Mouse (Mus musculus) C2C12 (cell line): Measurements from ENCODE around the gene Mrfap1. TPM values are rescaled to one million over a fixed set of nuclear protein-coding genes. Genes with fewer than 3 reads are reported as not detected.
"Not testable (repeated sequence)": the region's sequence is repeated elsewhere in the genome, so short reads cannot be mapped to it uniquely, and the experiment has no call there.

ENCODE experiments used
- H3K27me3 ChIP-seq: one replicate; pipeline ENCODE4 v1.6.1; 2011; ENCODE audit not compliant: control insufficient read depth, insufficient read depth, insufficient read length
- H3K36me3 ChIP-seq: one replicate; pipeline ENCODE4 v1.6.1; 2011; ENCODE audit not compliant: control insufficient read depth, insufficient read depth
- H3K4me3 ChIP-seq: one replicate; pipeline ENCODE4 v1.5.1; 2011; ENCODE audit warnings: mild to moderate bottlenecking, control low read depth; ENCODE audit not compliant: poor library complexity, insufficient read depth, severe bottlenecking
- H3K79me2 ChIP-seq: one replicate; pipeline ENCODE4 v1.6.1; 2011; ENCODE audit not compliant: control insufficient read depth, insufficient read depth
- H3K79me3 ChIP-seq: one replicate; pipeline ENCODE4 v1.6.1; 2011; ENCODE audit warnings: low read depth, control low read depth
- H3ac ChIP-seq: one replicate; pipeline ENCODE3; 2011; ENCODE audit warnings: low read depth; ENCODE audit not compliant: control insufficient read depth, insufficient read length
- CEBPB ChIP-seq: IDR thresholded peaks from one replicate; pipeline ENCODE4 v1.6.1; 2011; ENCODE audit warnings: low read depth, mild to moderate bottlenecking, control low read depth, moderate library complexity
- CTCF ChIP-seq: IDR thresholded peaks from one replicate; pipeline ENCODE4 v1.5.1; 2011; ENCODE audit not compliant: control insufficient read depth, insufficient read depth, insufficient read length
- FOSL1 ChIP-seq: IDR thresholded peaks from one replicate; pipeline ENCODE4 v1.8.0; 2011; ENCODE audit warnings: mild to moderate bottlenecking, low read length; ENCODE audit not compliant: poor library complexity, insufficient read depth, severe bottlenecking
- MAX ChIP-seq: IDR thresholded peaks from one replicate; pipeline ENCODE4 v1.6.1; 2011; ENCODE audit warnings: mild to moderate bottlenecking, control low read depth
- MYOD1 ChIP-seq: IDR thresholded peaks from one replicate; pipeline ENCODE4 v1.6.1; 2011; ENCODE audit warnings: low read depth; ENCODE audit not compliant: control insufficient read depth, insufficient read length
- MYOG ChIP-seq: IDR thresholded peaks from one replicate; pipeline ENCODE4 v1.6.1; 2011; ENCODE audit not compliant: control insufficient read depth, insufficient read length; ENCODE audit errors: extremely low read depth
- USF1 ChIP-seq: IDR thresholded peaks from one replicate; pipeline ENCODE4 v1.6.1; 2011; ENCODE audit warnings: low read depth, mild to moderate bottlenecking, control low read depth, moderate library complexity
- polyA plus RNA-seq: library from polyadenylated mRNA; unstranded; fragments of >200 nt; fragmentation: generic; extraction: Trizol; gene quantifications from one replicate; pipeline ENCODE4 v1.2.1, GENCODE M21; 2012; ENCODE audit warnings: missing spikeins

Gene Mrfap1
- polyA plus RNA-seq, 1 experiment, result 347 TPM

GRCm38 (mm10) chr5:36807106-36807505 lies 10.5 kb upstream of the Mrfap1 start:
- Histone ChIP-seq H3K27me3 (peaks cover 13% of the 10 kb centered on the region), H3K79me2 (no peaks in the 10 kb centered on the region), H3K79me3 (no peaks in the 10 kb centered on the region), H3ac (no peak overlapping the region), H3K4me3 (no peak overlapping the region), H3K36me3 (no peaks in the 10 kb centered on the region)
- TF ChIP-seq FOSL1, result no peak
- TF ChIP-seq CTCF, result no peak
- no peak for TF ChIP-seq CEBPB
- no peak for TF ChIP-seq MYOD1
- TF ChIP-seq USF1, result no peak
- TF ChIP-seq MAX, result no peak
- no peak for TF ChIP-seq MYOG

DNA sequence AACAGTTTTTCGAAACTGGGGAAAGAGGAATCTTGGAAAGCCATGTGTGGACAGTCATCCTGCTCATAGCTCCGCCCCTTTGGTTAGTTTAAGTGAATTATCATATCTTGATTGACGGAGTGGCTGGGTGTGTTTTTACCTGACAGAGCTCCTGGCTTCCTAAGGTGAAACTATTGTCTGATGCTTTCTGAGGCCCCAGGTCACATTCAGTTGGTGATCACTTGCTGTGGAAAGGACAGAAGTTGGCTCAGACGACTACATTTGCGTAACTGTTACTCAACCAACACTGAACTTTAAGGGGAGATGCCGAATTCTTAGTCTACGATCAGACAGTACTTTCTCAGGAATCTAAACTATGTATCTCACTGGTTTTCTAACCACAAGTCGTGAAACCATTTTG lies 719 bp upstream of the Mrfap1 start:
- H3ac ChIP-seq, result no peak overlapping the region
- H3K4me3 ChIP-seq, result no peak overlapping the region
- H3K79me2 ChIP-seq, result peaks cover 29% of the 10 kb centered on the region
- H3K79me3 ChIP-seq, result peaks cover 15% of the 10 kb centered on the region
- peaks cover 5% of the 10 kb centered on the region for H3K27me3 ChIP-seq
- TF ChIP-seq MYOG (no peak), CEBPB (peak; percentile 58), FOSL1 (no peak), CTCF (no peak), MYOD1 (no peak)
- H3K36me3 ChIP-seq, result peaks cover 13% of the 10 kb centered on the region

DNA sequence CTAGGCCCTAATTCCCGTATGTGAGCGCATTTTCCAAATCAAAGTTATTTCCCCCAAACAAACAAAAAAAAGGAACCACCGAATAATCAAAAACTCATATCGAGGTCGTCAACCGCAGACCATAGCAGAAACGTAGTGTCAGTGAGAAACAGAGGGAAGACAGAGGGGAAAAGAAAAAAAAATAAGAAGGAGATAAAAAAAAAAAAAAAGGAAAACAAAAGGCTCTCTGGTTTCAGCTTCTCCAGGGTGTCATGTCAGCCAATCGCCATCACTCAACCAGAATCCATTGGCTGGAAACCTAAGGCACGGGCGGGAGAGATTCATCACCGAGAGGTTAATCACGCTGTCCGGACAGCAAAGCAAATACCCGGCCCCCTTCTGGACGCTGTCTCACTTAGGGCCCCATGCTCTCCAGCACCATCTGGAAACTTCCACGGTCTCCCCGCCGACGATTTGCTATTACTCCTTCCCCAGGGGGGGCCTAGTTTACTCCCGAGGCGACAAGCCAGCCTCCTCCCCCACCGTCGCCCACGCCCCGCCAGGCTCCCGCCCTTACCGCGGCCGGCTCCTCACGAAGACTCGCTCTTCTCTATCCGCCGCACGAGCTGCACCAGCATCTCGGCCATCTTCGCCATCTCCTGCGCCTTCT lies 801 bp downstream of the Mrfap1 start:
- Histone ChIP-seq H3K79me2 (peaks cover 29% of the 10 kb centered on the region), H3K36me3 (peaks cover 13% of the 10 kb centered on the region), H3ac (peak overlapping the region; percentile 64), H3K79me3 (peaks cover 15% of the 10 kb centered on the region), H3K4me3 (peak overlapping the region; percentile 55)
- H3K27me3 ChIP-seq, result not testable (repeated sequence)

- Histone ChIP-seq H3K79me3 (peaks cover 15% of the 10 kb centered on the region), H3K79me2 (peaks cover 29% of the 10 kb centered on the region), H3K27me3 (no peaks in the 10 kb centered on the region), H3ac (no peak overlapping the region), H3K36me3 (peaks cover 13% of the 10 kb centered on the region), H3K4me3 (no peak overlapping the region)
- TF ChIP-seq CEBPB (peak; percentile 61), MYOG (no peak)
Measured at GRCm38 (mm10) chr5:36791861-36792260, 4.7 kb downstream of the Mrfap1 start.

DNA sequence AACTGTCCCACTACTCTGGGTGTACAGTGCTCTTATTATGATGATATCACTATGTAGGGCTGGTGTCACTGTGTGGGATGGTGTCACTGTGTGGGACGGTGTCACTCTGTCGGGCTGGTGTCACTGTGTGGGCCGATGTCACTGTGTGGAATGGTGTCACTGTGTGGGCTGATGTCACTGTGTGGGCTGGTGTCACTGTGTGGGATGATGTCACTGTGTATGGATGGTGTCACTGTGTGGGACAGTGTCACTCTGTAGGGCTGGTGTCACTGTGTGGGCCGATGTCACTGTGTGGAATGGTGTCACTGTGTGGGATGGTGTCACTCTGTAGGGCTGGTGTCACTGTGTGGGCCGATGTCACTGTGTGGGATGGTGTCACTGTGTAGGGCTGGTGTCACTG lies 10.5 kb downstream of the Mrfap1 start:
- TF ChIP-seq USF1 (no peak), MAX (no peak), CTCF (no peak), FOSL1 (no peak), MYOG (no peak), MYOD1 (no peak), CEBPB (no peak)
- Histone ChIP-seq H3K79me2 (no peaks in the 10 kb centered on the region), H3K4me3 (no peak overlapping the region), H3K79me3 (no peaks in the 10 kb centered on the region), H3K36me3 (no peaks in the 10 kb centered on the region), H3K27me3 (no peaks in the 10 kb centered on the region), H3ac (no peak overlapping the region)

- Histone ChIP-seq H3K27me3 (peaks cover 9% of the 10 kb centered on the region), H3K4me3 (no peak overlapping the region), H3K79me2 (no peaks in the 10 kb centered on the region), H3K79me3 (no peaks in the 10 kb centered on the region), H3ac (no peak overlapping the region), H3K36me3 (no peaks in the 10 kb centered on the region)
- TF ChIP-seq MAX, result no peak
- TF ChIP-seq MYOG, result no peak
- no peak for TF ChIP-seq CTCF
- no peak for TF ChIP-seq MYOD1
- no peak for TF ChIP-seq CEBPB
Measured at GRCm38 (mm10) chr5:36779512-36779911, 17.1 kb downstream of the Mrfap1 start.
